Mouse (Mus musculus): ENCODE results near the gene Lrpap1.

The Lrpap1 gene

DNA sequence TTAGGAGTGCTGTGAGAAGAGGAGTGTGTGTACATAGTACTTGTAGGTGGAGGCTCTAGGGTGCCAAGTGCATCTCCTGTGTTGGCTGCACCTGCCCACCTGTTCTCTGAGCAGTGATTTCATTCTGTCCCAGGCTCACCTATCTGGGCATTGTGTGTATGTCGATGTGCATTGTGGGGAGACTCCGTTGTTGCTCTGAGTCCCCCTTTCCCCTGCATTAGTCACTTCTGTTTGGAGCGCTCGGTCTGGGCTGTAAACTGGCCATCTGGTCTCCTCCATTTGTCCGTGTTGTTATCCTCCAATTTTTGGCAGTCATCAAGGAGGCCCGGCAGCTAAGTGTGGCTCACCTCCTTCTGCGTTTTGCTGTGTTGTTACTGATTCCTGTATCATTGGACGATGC, 14.5 kb upstream of the Lrpap1 start:
- no peak for DNase-seq (ENCODE audit: low spot score)

GRCm38 (mm10) chr5:35118418-35118817, 12.9 kb upstream of the Lrpap1 start:
- DNase-seq (ENCODE audit: low spot score), result no peak

DNA sequence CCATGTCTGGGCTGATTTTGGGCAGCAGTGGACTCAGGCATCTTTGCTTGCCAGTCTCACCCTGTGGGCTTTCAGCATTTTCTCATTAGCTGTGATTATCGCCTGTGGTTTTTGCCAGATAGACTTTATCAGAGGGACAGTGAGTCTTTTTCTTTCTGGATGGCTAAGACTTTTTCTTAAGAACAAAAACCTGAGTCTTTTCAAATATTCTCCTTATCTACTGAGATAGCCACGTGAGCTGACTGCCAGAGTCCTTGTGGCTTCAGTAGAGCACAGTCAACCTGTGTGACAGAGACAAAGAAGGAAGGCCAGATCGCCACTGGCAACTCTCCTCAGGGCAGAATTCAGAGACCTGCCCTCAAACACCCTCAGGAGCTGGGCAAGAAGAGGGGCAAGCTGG, 12.1 kb upstream of the Lrpap1 start:
- DNase-seq (ENCODE audit: low spot score), result no peak

- DNase-seq (ENCODE audit: low spot score), result no peak
Measured at GRCm38 (mm10) chr5:35116002-35116401, 10.4 kb upstream of the Lrpap1 start.

DNA sequence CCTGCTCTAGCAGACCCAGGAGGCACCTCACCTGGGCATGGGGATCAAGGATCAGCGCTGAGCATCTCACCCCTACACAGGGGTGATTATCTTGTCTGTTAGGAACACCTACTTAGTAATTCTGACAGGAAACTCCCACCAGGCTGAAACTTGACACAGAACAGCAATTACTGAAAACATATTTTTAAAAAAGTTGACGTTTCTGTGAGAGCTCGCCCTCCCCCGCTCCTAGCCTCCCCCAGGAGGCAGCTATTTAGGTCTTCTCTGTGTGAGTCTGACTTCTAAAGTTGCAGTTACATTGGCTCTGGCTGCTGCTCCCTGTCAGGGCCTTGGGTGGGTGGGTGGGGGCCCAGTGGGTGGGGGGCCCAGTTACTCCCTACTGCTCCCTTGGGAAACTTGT, 6.9 kb upstream of the Lrpap1 start:
- no peak for DNase-seq (ENCODE audit: low spot score)

DNA sequence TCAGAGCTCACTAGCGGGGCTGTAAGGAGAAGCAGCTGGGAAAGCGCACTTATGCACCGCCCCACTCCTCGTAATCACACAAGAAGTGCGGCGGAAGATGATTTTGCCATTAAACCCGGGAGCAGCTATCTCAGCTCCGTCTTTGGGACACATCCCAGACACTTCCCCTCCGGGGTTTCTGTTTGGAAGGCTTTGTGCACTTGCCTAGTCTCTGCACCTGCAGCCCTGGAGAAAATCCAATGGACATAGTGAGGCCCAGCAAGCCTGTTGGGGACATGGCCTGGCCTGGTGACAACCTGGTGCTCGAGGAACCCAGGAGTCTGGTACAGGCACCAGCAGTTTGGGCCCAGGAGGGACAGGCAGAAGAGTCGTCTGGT, 344 bp upstream of the Lrpap1 start:
- no peak for DNase-seq (ENCODE audit: low spot score)

DNA sequence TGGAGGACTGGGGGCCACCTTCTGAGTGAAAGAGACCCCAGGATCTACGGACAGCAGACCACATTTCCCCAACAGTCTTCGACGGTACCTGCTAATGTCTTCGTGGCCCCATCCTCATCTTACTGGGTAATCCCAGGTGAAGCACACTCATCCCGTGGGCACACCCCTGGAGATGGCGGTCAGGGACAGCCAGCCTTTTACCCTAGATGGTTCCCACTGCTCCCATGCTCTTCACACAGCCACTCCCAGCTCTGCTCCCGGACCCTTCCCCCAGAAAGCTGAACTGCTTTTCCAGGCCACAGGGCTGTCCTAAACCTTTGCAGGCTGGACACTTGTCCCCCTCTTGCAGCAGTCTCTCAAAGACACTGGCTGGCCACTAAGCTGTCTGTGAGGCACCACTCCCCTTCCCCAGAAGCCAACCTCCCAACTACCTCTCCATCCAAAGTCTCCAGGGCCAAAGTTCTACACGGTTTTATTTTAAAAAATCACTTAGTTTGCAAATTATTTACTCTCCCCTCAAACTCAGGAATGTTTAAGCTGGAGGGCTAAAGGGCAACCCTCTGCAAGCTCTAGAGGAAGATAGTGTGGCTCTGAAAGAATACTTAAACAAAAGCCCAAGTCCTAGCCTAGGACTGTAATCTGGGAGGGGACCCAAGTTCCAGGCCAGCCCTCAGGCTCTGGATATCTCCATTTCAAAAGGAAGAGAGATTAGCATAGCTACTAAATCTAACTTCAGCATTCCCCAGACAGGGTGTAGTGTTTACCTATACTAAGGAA, 1.2 kb downstream of the Lrpap1 start:
- no peak for DNase-seq (ENCODE audit: low spot score)

- DNase-seq (ENCODE audit: low spot score), result no peak
Measured at GRCm38 (mm10) chr5:35103528-35103927, 2.0 kb downstream of the Lrpap1 start.

DNA sequence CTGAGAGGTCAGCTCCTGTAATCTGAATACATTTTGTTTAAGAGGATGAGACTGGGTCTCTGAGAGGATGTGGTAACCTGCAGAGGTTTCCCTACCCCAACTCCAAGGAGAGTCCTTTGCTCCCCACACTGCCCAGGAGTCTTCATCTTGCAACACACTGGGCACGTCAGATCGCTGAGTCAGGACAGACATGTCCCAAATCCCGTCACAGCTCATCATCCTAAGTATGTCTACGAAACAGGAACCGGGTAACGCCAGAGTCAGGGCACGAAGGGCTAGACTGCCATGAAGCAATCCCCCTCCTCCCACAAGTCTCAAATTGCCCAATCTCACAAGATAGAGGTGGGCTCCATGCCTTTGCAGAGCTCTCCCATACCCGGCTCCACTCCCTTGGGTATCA, 2.5 kb downstream of the Lrpap1 start:
- DNase-seq (ENCODE audit: low spot score), result no peak

DNA sequence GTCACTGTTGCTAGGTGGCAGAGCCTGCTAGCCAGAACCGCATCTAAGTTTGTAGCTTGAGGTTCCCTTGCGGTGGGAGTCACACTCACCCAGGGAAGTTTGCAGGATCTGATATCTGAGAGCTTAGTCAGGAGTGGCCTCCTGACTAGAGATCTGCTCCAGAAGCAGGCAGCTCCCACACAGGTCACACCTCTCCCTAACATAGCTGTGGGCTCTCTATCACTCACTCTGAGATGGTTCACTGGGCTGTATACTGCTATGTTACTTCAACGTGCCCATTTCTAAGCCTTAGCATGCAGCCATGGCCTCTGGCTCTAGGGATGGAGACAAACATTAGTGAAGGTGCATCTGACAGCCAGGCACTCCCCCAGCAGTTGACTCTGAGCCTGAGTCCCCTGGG, 13.9 kb downstream of the Lrpap1 start:
- no peak for DNase-seq (ENCODE audit: low spot score)

GRCm38 (mm10) chr5:35089614-35089963, 16.0 kb downstream of the Lrpap1 start:
- DNase-seq (ENCODE audit: low spot score), result no peak

GRCm38 (mm10) chr5:35088785-35089613, 16.6 kb downstream of the Lrpap1 start:
- peak; percentile 68 for DNase-seq (ENCODE audit: low spot score)

GRCm38 (mm10) chr5:35084913-35085312, 20.7 kb downstream of the Lrpap1 start:
- DNase-seq (ENCODE audit: low spot score), result no peak

- DNase-seq (ENCODE audit: low spot score), result no peak
Measured at GRCm38 (mm10) chr5:35079101-35079500, 26.5 kb downstream of the Lrpap1 start.

DNA sequence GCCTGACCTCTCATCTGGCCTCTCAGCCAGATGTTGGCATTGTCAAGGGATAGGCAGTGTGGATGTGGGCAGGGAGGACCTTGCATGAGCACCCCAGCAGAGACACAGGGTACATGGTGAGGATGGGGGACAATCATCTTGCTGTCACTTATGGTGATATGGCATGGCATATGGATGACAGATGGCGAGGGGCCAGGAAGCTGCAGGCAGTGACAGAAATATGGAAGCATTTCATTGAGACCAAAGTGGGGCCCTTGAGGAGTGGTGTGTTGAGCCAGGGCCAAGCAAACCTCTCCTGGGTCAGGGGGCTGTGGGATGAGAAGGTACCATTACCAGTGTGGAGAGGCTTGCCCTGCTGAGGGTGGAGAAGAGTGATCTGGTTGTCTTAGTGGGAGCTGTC, 29.2 kb downstream of the Lrpap1 start:
- DNase-seq (ENCODE audit: low spot score), result no peak

GRCm38 (mm10) chr5:35073992-35074391, 31.6 kb downstream of the Lrpap1 start:
- peak; percentile 34 for DNase-seq (ENCODE audit: low spot score)

DNA sequence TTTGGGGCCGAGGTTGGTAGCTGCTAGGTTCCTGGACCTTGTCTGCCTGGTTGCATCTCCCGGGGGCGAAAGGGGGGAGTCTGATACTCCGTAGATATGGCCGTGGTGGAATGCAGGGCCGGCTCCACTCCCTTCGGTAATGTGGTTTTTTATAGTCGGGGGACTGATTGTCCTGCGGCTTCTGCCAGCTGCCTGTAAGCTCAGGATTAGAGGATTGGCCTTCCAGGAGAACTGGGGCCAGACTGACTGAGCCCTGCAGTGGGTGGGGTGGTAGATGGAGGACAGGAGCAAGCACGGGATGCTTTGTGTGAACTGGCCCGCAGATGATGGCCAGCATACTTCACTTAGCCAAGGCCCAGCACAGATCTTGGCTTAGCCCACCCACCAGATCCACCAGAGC, 32.3 kb downstream of the Lrpap1 start:
- DNase-seq (ENCODE audit: low spot score), result no peak

DNA sequence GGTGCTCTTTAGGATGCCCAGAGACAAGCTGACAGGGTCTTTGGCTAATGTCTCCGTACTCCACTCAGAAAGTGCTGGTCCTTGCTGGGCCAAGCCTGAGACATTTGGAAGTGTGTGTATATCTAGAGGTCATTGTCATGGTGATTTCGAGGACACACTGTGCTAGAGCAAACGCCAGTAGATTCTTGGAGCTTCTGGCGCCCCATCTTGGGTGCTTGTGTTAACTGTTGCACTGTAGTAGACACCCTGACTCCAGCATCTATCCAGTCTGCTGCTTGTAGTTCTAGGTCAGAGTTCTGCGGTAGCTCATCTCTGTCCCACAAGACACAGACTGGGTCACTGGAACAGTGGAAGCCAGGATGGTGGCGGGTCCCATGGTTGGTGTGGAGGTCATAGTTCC, 33.7 kb downstream of the Lrpap1 start:
- DNase-seq (ENCODE audit: low spot score), result no peak

DNA sequence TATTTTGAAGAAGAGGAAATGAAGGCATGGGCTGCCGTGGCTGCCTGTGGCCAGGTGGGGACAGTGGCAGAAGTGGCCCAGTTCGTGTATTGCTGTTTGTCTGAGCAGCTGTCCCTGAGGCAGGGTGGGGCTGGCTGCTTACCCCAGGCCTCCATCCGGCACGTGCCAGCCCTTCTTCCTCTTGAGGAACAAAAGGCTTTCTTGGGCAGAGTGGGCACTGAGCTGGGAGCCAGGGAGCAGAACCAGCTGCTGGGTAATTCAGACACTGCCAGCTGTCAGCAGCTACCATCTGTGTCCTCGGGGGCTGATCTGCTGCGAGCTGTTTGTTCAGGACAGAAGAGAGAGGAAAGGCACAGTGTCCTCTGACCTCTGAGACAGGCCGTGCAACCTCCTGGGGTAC, 34.6 kb downstream of the Lrpap1 start:
- no peak for DNase-seq (ENCODE audit: low spot score)

DNA sequence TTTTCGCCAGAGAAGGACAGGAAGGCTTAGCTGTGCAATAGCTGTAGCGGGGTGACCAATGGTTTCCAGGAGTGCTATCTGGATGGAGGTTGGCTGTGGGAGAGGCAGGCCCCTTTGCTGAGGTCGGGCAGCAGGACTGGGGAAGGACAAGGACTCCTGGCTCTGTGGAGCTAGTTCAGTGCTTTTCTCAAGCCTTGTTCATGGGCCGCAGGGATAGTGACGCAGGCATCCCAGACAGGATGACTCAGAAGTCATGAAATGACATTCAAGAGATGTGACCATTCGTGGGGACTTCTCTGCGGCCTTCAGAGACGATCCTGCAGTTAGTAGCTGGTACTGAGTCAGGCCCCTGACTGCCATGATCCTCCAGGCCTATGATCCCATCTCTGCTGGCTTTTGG, 35.3 kb downstream of the Lrpap1 start:
- DNase-seq (ENCODE audit: low spot score), result no peak

GRCm38 (mm10) chr5:35069841-35070240, 35.7 kb downstream of the Lrpap1 start:
- DNase-seq (ENCODE audit: low spot score), result no peak

- no peak for DNase-seq (ENCODE audit: low spot score)
Measured at GRCm38 (mm10) chr5:35060098-35060497, 45.5 kb downstream of the Lrpap1 start.

DNA sequence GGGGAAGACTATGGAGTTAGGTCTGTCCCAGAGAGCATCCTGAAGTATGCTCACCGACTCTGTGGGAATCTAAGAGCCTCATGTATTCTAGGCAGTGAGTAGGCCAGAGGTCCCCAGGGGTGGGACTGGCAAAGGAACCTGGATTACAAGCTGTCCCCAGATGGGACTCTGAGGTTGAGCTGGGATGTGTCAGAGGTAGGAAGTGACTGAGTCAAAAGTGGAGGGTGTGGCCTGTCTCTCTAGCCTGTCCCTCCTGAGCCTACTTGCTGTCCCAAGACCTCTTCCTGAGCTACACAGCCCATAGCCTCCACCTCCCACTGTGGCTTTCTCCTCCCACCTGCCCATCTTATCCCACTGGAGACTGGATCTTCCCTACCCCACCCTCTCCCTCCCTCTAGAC, 47.4 kb downstream of the Lrpap1 start:
- no peak for DNase-seq (ENCODE audit: low spot score)

- DNase-seq (ENCODE audit: low spot score), result no peak
Measured at GRCm38 (mm10) chr5:35057582-35057981, 48.0 kb downstream of the Lrpap1 start.

Data from MN1 (cell line).